Mouse (Mus musculus): ENCODE data around the gene Itga7. TPM values are rescaled to one million over a fixed set of nuclear protein-coding genes. Genes with fewer than 3 reads are reported as not detected.

The Itga7 gene
- 0.12 and 0.17 TPM in 2 replicates for polyA plus RNA-seq (2016; fragmentation: Nextera tagmentation; extraction: Ambion mirVana)

GRCm38 (mm10) chr10:128933574-128933973, at the start of gene Itga7:
Itga7 (plus strand) TSS chr10:128933818.
- Histone ChIP-seq H3K4me2 (peak within 1 kb of the TSS; percentile 56), H3K9me3 (replicated peaks) (no peaks in the 10 kb centered on the region), H3K4me3 (peak within 1 kb of the TSS; percentile 31), H3K27ac (no peak within 1 kb of the TSS), H3K4me1 (peaks cover 8% of the 10 kb centered on the region), H3K36me3 (no peaks in the 10 kb centered on the region), H3K9ac (no peak within 1 kb of the TSS), H3K27me3 (replicated peaks) (peaks cover 90% of the 10 kb centered on the region)
- peak; percentile 47; the same call in 1 of the 2 replicates for ATAC-seq
- WGBS (ENCODE audit: insufficient replicate concordance), result 2% methylated on average over 26 of the region's 26 CpGs

DNA sequence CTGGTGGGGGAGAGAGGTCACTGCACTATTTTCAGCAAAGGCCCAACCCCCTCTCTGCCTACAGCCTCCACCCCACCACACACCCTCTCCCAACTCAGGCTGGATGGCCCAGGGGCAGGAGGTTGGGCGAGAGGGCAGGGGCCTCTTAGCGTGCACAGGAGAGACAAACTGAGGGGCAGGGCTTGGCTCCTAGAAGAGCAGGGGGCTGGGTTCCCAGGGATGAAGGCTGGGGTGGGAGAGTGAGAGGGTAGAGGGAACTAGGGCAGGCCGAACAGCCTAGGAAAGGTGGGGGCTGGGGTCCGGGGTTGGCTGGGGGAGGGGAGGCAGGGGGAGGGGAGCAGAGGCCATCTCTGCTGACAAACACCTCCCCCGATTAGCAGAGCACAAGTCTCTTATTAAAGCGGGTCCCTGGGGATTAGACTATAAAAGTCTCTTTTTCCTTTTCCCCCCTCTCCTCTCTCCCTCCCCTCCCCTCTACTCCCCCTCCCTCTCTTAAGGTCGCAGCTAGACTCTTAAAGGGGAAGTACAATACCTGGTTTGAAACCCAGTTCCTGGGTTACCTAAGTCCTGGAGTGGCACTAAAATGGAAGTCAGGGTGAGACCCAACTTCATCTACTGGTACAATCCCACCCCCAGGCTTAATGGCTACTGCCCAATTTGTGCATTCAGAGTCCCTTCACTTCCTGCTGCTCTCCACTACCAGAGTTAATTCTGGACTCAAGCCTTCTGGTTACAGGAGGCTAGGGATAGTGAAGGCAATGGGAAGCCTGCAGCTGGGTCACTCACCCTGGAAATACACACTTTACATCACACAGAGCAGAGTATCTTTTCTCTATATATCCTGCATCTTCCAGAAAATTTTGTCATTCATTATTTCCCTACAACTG, 44.4 kb upstream of the Itga7 start:
- H3K27ac ChIP-seq, result peak overlapping the region; percentile 27; the same call in 1 of the 2 replicates
- ATAC-seq, result peak; percentile 76
- H3K9me3 ChIP-seq (replicated peaks), result no peaks in the 10 kb centered on the region
- H3K4me2 ChIP-seq, result peak overlapping the region; percentile 80
- H3K27me3 ChIP-seq (replicated peaks), result peaks cover 66% of the 10 kb centered on the region
- no peaks in the 10 kb centered on the region for H3K36me3 ChIP-seq
- peaks cover 44% of the 10 kb centered on the region for H3K4me1 ChIP-seq
- 5% methylated on average over 5 of the region's 7 CpGs for WGBS (ENCODE audit: insufficient replicate concordance)
- H3K4me3 ChIP-seq, result peak overlapping the region; percentile 20
- H3K9ac ChIP-seq, result 0 out of 2 replicates have a peak overlapping the region, but pooled peaks have one; percentile 1

GRCm38 (mm10) chr10:128889846-128890245, 43.8 kb upstream of the Itga7 start:
- H3K4me2 ChIP-seq, result peak overlapping the region; percentile 80
- no peaks in the 10 kb centered on the region for H3K9me3 ChIP-seq (replicated peaks)
- H3K27me3 ChIP-seq (replicated peaks), result peaks cover 72% of the 10 kb centered on the region
- no peak for ATAC-seq
- 50% methylated on average over 1 of the region's 2 CpGs for WGBS (ENCODE audit: insufficient replicate concordance)
- H3K4me3 ChIP-seq, result peak overlapping the region; percentile 62; the same call in 1 of the 2 replicates
- peaks cover 44% of the 10 kb centered on the region for H3K4me1 ChIP-seq
- H3K36me3 ChIP-seq, result no peaks in the 10 kb centered on the region
- no peak overlapping the region for H3K9ac ChIP-seq
- H3K27ac ChIP-seq, result peak overlapping the region; percentile 27; the same call in 1 of the 2 replicates

GRCm38 (mm10) chr10:128890383-128891295, 43.0 kb upstream of the Itga7 start:
- peaks cover 41% of the 10 kb centered on the region for H3K4me1 ChIP-seq
- peak overlapping the region; percentile 56; the same call in 1 of the 2 replicates for H3K27ac ChIP-seq
- 4% methylated on average over 40 of the region's 40 CpGs for WGBS (ENCODE audit: insufficient replicate concordance)
- H3K36me3 ChIP-seq, result no peaks in the 10 kb centered on the region
- peak overlapping the region; percentile 60 for H3K9ac ChIP-seq
- no peaks in the 10 kb centered on the region for H3K9me3 ChIP-seq (replicated peaks)
- peak overlapping the region; percentile 80 for H3K4me2 ChIP-seq
- peaks cover 80% of the 10 kb centered on the region for H3K27me3 ChIP-seq (replicated peaks)
- ATAC-seq, result 0 out of 2 replicates have a peak, but pooled peaks have one; percentile 3
- H3K4me3 ChIP-seq, result peak overlapping the region; percentile 62

GRCm38 (mm10) chr10:128891296-128892094, 42.1 kb upstream of the Itga7 start, which contains the start of gene Gdf11:
Gdf11 (minus strand) TSS chr10:128891718.
- under 1% methylated on average over 60 of the region's 89 CpGs for WGBS (ENCODE audit: insufficient replicate concordance)
- Histone ChIP-seq H3K4me2 (peak within 1 kb of the TSS; percentile 80), H3K4me3 (peak within 1 kb of the TSS; percentile 62), H3K9ac (peak within 1 kb of the TSS; percentile 60), H3K27ac (peak within 1 kb of the TSS; percentile 56; the same call in 1 of the 2 replicates), H3K27me3 (replicated peaks) (peaks cover 89% of the 10 kb centered on the region), H3K36me3 (no peaks in the 10 kb centered on the region), H3K9me3 (replicated peaks) (no peaks in the 10 kb centered on the region), H3K4me1 (peaks cover 37% of the 10 kb centered on the region)
- ATAC-seq, result 0 out of 2 replicates have a peak, but pooled peaks have one; percentile 7

DNA sequence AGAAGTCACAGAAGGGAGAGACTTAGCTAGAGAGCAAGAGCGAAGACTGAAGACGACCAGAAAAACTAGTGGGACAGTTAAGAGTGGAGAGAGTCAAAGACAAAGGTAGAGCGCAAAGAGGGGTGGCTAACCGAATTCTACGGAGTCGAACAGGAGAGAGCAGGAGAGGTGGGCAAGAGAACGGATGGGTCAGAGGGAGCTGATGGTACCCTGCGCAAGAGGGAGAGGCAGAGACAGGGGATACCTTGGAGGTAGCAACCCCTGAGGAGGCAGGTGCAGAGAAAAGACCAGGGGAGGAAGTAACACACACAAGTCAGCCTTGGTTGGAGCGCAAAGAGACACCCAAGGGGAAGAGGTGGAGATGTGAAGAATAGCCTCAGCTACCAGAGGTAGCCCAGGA, 41.4 kb upstream of the Itga7 start:
- Histone ChIP-seq H3K9me3 (replicated peaks) (no peaks in the 10 kb centered on the region), H3K36me3 (no peaks in the 10 kb centered on the region), H3K27ac (no peak overlapping the region), H3K4me2 (peak overlapping the region; percentile 80), H3K27me3 (replicated peaks) (peaks cover 96% of the 10 kb centered on the region), H3K4me1 (peaks cover 37% of the 10 kb centered on the region), H3K4me3 (peak overlapping the region; percentile 62), H3K9ac (peak overlapping the region; percentile 27; the same call in 1 of the 2 replicates)
- no peak for ATAC-seq
- WGBS (ENCODE audit: insufficient replicate concordance), result 3% methylated on average over 9 of the region's 9 CpGs

DNA sequence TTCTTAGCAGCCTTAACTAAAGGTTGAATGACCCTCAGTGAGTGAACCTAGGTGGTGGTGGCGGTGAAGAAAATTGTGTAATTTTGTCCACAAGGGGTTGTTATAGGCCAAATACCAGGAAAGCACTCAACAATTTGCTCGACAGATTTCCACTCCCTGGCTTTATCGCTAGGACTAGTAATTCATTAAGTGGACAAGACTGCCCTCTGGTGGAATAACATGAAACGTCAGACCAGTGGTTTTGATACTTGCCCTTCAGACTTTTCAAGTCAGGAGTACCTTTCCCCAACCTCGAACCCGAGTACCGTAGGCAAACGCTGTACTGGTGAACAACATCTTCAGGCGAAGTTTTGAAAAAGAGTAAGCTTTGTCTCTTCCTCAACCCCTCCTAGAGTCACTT, 38.2 kb upstream of the Itga7 start:
- H3K27ac ChIP-seq, result no peak overlapping the region
- peaks cover 76% of the 10 kb centered on the region for H3K27me3 ChIP-seq (replicated peaks)
- WGBS (ENCODE audit: insufficient replicate concordance), result under 1% methylated on average over 9 of the region's 9 CpGs
- no peak overlapping the region for H3K9ac ChIP-seq
- H3K4me3 ChIP-seq, result no peak overlapping the region
- no peaks in the 10 kb centered on the region for H3K36me3 ChIP-seq
- peaks cover 15% of the 10 kb centered on the region; the same call in 1 of the 2 replicates for H3K4me1 ChIP-seq
- H3K9me3 ChIP-seq (replicated peaks), result no peaks in the 10 kb centered on the region
- H3K4me2 ChIP-seq, result peak overlapping the region; percentile 33
- no peak for ATAC-seq

DNA sequence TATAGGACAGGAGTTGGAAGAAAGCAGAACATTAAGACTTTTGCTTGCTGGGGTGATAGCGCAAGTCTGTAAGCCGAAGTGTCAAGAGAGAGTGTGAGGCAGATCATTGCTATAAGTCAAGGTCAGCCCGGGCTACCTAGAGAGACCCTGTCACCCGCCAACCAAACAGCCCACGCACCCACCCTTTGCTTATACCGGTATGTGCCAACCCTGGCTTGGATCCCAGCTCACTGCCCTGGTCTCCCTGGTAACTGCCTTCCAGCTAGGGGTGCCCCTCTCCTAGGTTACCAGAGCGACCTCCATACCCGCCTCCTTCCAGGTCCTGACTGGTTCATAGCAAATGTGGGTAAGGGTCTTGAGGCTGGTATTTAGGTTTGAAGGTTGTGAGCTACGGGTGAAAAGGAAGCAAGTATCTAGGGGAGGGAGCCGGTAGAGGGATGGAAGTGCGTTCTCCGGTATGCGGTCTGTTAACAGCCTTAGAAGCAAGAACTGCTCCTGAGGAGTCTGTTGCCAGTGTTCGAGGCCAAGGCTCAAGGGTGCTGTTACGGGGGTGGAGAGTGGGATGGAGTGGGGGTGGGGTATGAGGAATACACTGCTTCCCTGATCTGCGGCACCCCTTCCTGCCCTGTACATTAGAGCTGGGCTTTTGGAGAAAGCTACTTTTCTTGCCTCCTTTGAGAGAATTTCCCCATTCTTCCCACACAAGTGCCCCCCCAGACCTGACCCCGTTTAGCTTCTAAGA, 37.5 kb upstream of the Itga7 start:
- 7% methylated on average over 17 of the region's 17 CpGs for WGBS (ENCODE audit: insufficient replicate concordance)
- Histone ChIP-seq H3K9ac (no peak overlapping the region), H3K27ac (no peak overlapping the region), H3K9me3 (replicated peaks) (no peaks in the 10 kb centered on the region), H3K36me3 (no peaks in the 10 kb centered on the region), H3K4me3 (no peak overlapping the region), H3K27me3 (replicated peaks) (peaks cover 69% of the 10 kb centered on the region), H3K4me1 (peaks cover 15% of the 10 kb centered on the region), H3K4me2 (peak overlapping the region; percentile 33)
- no peak for ATAC-seq

DNA sequence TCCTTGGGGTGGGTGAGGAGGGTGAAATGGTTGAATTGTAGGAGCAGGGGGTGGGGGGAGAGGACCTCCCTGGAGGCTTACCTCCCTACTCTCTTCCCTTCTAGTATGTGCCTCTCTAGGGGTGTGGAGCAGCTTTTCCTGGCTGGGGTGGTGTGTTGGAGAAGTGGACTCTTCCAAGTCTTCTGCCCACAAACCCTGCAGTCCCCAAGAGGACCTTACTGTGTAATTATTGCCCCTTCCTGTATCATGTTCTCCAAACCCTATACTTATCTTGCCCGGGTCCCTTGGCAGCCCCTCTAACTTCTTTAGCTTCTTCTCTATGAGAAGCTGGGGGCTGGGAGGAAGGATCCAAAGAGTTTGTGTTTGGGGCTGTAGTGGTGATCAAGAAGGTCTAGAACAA, 36.8 kb upstream of the Itga7 start:
- peaks cover 62% of the 10 kb centered on the region for H3K27me3 ChIP-seq (replicated peaks)

DNA sequence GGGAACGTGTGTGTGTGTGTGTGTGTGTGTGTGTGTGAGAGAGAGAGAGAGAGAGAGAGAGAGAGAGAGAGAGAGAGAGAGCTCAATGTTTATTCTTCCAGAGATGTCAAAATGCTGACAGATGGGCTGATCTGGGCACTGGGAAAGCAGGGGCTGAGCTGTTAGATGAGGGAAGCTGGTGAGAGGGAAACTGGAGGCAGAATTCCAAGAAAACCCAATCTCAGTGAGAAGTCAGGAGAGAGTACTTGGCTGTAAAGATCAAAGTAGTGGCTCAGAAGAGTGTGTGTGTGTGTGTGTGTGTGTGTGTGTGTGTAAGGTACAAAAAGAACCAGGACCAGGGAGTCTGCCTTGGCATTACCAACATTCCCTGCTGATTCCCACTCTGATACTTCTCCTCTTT, 36.1 kb upstream of the Itga7 start:
- WGBS (ENCODE audit: insufficient replicate concordance), result 11% methylated on average over 1 of the region's 1 CpGs
- H3K27me3 ChIP-seq (replicated peaks), result peaks cover 56% of the 10 kb centered on the region
- ATAC-seq, result no peak

More for the DNA sequence above, 36.8 kb upstream of the Itga7 start:
- Histone ChIP-seq H3K27ac (no peak overlapping the region), H3K4me3 (no peak overlapping the region), H3K36me3 (no peaks in the 10 kb centered on the region), H3K4me1 (peaks cover 20% of the 10 kb centered on the region), H3K9ac (no peak overlapping the region), H3K9me3 (replicated peaks) (no peaks in the 10 kb centered on the region), H3K4me2 (no peak overlapping the region)
- no peak for ATAC-seq
- WGBS (ENCODE audit: insufficient replicate concordance), result 44% methylated on average over 1 of the region's 1 CpGs

More for the DNA sequence above, 36.1 kb upstream of the Itga7 start:
- H3K4me3 ChIP-seq, result no peak overlapping the region
- H3K9me3 ChIP-seq (replicated peaks), result no peaks in the 10 kb centered on the region
- H3K4me1 ChIP-seq, result peaks cover 20% of the 10 kb centered on the region
- H3K36me3 ChIP-seq, result no peaks in the 10 kb centered on the region
- H3K4me2 ChIP-seq, result no peak overlapping the region
- H3K9ac ChIP-seq, result no peak overlapping the region
- no peak overlapping the region for H3K27ac ChIP-seq

Data from liver, embryonic 12.5 days (tissue).